Mouse (Mus musculus): ENCODE data around the gene Fgfr2. TPM values are rescaled to one million over a fixed set of nuclear protein-coding genes. Genes with fewer than 3 reads are reported as not detected.

The Fgfr2 gene
- total RNA-seq, 1 experiment from 2014 or later: not detected

DNA sequence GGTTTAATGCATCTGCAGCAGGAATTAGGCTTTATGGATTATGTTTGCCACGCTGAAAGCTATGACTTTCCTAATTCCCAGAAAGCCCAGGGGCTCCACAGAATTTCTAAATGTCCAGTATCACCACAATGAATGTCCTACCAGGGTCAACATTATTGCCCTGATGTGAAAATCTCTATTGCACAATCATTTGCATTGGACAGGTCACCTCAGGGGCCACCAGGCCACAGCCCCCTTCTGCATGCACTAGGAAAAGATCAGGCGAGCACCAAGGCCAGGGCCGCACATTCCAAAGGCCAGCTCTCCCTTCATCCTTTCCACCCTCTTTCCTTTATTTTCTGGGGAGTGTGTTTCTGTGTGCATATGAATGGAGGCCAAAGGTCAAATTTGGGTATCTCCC is 2897.9 kb downstream of the Fgfr2 start:
- no peak for ATAC-seq (replicated peaks in 1 of 2; ENCODE audit: insufficient read depth in 1 of 2, low FRiP score in 2 of 2, low TSS enrichment in 1 of 2, low read depth in 1 of 2, poor library complexity in 2 of 2, severe bottlenecking in 2 of 2)

DNA sequence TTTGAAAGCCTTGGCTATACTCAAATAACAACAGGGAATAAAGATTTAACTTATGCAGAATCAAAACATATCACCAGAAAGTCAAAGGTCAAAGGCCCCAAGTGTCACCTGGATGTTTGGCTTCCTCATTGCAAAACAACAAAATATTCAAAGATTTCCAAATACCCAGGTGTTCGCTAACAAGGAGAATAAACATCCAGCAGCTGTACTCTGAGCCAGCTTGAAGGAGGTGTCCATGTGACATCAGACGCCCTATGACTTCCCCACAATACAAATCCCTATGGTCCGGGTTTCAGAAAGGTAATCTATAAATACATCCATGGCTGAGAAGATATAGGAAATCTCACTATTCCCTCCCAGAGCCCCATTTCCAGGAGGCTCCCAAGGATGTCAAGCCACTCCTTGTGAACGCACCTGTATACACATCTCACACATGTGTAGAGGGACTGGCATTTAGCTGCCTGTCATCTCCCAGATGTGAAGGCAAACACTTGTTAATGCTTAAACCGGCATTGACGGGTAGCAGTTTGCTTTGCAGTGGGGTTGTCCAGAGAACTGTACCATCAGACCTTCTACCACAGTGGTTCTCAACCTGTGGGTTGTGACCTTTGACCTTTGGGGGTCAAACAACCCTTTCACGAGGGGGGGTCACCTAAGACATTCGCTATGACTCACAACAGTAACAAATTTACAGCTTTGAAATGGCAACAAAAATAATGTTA is 2900.4 kb downstream of the Fgfr2 start:
- ATAC-seq (replicated peaks in 1 of 2; ENCODE audit: insufficient read depth in 1 of 2, low FRiP score in 2 of 2, low TSS enrichment in 1 of 2, low read depth in 1 of 2, poor library complexity in 2 of 2, severe bottlenecking in 2 of 2): no peak

DNA sequence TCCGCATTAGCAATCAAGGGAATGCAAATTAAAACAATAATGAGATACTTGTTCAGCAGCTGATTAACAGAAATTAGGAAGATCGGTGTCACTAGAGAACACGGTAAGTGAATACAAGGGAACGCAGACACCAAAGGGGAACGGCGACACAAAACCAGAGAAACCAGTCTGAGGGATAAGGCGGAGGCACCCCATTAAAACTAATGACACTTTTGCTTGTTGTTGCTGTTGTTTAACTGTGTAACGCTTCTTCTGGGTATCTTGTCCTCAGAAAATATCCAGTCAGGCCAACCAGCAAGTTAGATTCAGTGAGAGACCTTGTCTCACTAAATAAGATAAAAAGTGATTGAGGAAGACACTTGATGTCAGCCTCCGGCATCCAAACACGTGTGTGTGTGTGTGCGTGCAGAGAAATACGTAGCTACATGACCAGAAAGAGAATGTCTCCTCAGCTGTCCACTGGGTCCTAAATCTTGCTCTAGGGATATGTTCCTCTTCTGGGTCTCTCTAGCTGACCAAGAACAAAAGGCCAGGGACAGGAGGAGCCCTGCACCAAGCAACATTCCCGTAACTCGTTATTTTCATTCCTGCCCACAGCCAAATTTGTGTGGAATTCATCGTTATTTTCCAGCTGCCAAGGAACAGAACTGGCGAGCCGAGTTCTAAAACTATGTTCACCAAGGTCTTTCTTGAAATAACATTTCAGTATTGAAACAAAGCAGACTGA is 2901.3 kb downstream of the Fgfr2 start:
- ATAC-seq (replicated peaks in 1 of 2; ENCODE audit: insufficient read depth in 1 of 2, low FRiP score in 2 of 2, low TSS enrichment in 1 of 2, low read depth in 1 of 2, poor library complexity in 2 of 2, severe bottlenecking in 2 of 2): no peak

DNA sequence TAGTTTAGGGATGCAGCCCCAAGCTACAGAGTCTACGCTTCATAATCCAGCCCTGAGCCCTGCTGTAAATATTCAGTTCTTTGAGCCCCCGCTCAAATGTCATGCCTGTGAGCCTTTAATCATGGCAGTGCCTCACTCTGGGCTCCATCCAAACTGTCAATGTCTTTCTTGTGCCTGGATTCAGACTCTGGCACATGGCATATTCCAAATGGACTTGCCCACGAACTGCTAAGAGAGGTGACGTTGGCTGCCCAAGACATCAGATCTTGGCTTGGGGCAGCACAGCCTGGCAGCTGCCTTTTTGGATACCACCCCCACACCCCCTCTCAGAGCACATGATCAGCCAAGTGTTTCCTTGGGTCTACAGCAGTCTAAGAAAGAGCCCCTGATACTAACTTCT is 2902.5 kb downstream of the Fgfr2 start:
- ATAC-seq (replicated peaks in 1 of 2; ENCODE audit: insufficient read depth in 1 of 2, low FRiP score in 2 of 2, low TSS enrichment in 1 of 2, low read depth in 1 of 2, poor library complexity in 2 of 2, severe bottlenecking in 2 of 2): no peak

DNA sequence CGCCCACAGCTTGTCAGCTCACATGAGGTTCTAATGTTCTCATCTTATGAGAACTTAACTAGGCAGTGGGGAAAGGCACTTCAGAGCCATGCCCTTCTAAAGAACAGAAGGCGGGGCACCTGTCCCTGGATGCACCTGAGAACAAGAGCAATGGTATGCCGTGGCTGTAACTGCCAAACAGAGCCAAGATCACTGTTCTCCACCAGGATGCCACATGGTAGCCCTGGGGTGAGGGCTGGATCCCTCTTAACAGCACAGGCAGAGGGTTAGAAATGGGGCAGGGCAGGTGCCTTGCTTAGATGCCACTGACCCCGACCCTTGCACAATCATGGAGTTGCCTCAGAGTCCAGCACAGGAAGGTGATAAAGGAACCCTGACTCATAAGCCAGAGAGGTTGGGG is 2903.3 kb downstream of the Fgfr2 start:
- no peak for ATAC-seq (replicated peaks in 1 of 2; ENCODE audit: insufficient read depth in 1 of 2, low FRiP score in 2 of 2, low TSS enrichment in 1 of 2, low read depth in 1 of 2, poor library complexity in 2 of 2, severe bottlenecking in 2 of 2)

DNA sequence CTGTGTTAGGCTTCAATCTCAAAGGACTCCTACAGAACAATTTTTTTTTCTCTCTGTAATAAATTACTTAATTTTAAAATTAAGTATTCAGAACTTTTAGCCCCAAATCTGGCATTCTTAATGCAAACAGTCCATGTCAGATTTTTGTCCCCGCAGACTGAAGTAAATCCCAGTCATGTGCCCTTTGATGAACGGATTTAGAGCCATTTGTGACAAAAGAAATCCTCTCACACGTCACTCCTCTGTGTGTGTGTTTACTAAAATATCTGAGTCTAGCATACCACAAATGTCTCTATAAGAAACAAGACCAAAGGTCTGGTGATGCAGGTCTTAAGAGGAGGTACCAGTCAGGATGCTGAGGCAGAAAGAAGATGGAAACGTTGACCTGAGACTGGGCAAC is 2906.9 kb downstream of the Fgfr2 start:
- ATAC-seq (replicated peaks in 1 of 2; ENCODE audit: insufficient read depth in 1 of 2, low FRiP score in 2 of 2, low TSS enrichment in 1 of 2, low read depth in 1 of 2, poor library complexity in 2 of 2, severe bottlenecking in 2 of 2): no peak

DNA sequence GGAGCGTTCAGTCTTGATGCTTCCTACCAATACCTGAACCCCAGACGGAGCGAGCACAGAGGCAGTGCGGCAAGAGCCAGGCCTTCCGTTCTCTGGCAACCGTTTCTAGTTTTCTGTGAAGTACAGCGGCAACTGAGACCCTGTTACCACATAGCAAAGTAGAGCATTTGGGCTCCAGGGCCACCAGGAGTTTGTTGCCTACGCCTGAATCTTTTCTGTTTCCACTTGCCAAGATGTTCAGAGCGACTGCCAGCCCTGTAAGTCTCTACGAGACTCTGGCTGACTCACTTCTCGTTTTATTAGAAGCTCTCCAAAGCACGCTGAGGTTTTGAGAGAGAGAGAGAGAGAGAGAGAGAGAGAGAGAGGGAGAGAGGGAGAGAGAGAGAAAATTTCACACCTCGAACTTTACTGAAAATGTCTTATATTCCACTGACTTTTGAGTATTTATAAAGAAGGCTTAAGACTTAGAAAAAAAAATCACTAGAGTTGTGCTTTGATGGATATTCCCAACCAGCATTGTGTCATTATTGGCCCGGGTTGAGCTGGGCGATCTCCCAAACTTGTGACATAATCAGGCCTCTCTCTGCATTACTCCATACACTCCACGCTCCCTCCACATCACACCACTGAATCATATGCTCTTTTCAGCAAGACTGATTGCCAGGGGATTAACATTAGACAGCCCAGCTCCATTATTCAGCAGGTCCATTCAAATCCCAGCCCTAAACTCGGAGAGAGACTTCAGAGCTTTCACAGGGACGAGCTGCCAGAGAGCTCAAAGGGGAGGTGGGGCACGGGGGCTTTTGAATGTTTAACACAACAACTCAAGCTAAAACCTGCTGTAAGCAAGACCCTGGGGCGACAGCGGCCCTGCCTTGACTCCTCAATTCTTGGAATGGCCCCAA is 2907.6 kb downstream of the Fgfr2 start:
- no peak for ATAC-seq (replicated peaks in 1 of 2; ENCODE audit: insufficient read depth in 1 of 2, low FRiP score in 2 of 2, low TSS enrichment in 1 of 2, low read depth in 1 of 2, poor library complexity in 2 of 2, severe bottlenecking in 2 of 2)

DNA sequence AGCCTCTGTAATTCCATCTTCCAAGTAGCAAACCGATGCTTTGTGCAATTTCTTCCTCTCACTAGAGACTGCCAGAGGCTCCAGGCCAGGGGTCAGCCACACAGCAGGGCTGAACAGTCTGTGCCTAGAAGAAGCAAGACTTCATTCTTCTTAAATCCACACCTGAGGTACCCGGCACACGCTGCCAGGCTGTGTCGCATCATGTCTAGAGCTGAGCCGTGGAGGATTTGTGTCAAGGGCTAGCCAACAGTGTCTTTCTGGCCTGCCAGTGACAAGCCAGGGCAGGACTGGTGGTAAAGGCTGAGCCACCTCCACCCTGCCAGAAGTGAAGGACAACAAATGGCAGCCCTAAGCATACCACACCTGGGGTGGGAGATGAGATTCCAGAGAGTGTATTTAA is 2910.0 kb downstream of the Fgfr2 start:
- no peak for ATAC-seq (replicated peaks in 1 of 2; ENCODE audit: insufficient read depth in 1 of 2, low FRiP score in 2 of 2, low TSS enrichment in 1 of 2, low read depth in 1 of 2, poor library complexity in 2 of 2, severe bottlenecking in 2 of 2)

DNA sequence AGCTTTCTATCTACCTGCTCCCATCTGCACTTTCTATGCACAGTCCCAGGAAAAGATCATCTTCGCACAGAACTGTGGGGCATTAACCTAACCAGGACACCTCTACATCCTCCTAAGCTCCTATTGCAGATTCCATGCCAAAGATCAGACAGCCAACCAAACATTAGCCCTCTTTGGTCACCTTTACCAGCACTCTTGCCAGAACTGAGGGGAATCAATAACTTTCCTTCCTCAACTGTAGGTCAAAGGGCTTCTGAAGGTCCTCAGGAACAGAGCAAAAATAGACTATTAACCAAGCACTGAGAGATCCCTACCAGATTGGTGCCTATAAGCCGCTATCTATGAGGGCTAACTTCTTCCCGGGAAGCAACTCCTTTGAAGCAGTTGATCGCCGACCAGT is 2911.7 kb downstream of the Fgfr2 start:
- no peak for ATAC-seq (replicated peaks in 1 of 2; ENCODE audit: insufficient read depth in 1 of 2, low FRiP score in 2 of 2, low TSS enrichment in 1 of 2, low read depth in 1 of 2, poor library complexity in 2 of 2, severe bottlenecking in 2 of 2)

DNA sequence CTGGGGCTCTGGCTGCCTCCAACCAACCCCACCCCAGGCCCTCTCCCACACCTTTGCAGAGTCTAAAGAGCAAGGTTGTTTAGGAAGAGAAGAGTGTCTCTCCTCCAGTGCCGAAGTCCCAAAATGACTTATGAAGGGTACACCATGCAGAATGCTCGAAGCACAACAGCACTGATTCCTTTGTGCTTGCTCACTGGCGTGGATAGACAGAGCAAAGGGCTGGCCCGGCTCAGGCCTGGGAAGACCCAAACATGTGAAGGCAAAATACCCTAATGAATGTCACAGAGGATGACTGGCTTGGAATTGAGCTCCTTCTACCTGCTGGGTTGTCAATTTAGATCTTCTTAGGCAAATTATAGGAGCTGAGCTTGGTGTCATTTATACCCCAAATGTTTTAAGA is 2914.5 kb downstream of the Fgfr2 start:
- ATAC-seq (replicated peaks in 1 of 2; ENCODE audit: insufficient read depth in 1 of 2, low FRiP score in 2 of 2, low TSS enrichment in 1 of 2, low read depth in 1 of 2, poor library complexity in 2 of 2, severe bottlenecking in 2 of 2): no peak

DNA sequence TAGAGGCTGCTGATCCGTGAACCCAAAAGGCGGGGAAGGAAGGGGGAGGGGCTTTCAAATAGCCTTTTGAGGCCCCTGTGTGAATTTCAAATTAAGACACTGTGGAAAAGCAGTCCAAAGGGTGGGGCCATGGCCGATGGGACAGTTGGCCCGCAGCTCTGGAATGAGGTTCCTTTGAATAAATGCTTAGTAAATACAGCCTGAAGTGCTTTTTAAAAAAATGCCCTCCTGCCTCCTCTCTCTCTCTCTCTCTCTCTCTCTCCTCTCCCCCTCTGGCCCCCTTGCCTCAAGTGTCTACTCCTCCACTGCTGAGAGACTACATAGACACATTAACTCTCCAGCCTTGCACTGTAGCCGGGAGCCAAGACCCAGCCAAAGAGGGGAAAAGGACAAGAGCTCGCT is 2917.0 kb downstream of the Fgfr2 start:
- no peak for ATAC-seq (replicated peaks in 1 of 2; ENCODE audit: insufficient read depth in 1 of 2, low FRiP score in 2 of 2, low TSS enrichment in 1 of 2, low read depth in 1 of 2, poor library complexity in 2 of 2, severe bottlenecking in 2 of 2)

DNA sequence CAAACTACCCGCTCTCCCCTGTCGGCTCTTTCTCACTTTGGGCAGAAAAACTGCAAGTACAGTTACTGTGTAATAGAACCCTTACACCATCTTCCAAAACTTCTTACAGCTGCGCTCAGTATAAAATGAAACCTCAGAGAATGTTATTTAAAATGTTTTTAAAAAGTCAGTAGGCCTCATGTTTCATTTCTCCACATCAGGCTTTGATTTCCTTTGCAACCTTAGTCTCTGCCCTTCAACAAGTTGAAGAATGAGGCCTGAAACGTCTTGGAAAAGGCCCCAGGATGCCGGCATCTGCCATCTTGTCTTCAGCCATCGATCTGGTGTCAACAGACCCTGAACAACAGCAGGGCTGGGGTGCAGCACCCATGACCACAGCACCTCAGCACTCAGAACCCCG is 2918.0 kb downstream of the Fgfr2 start:
- no peak for ATAC-seq (replicated peaks in 1 of 2; ENCODE audit: insufficient read depth in 1 of 2, low FRiP score in 2 of 2, low TSS enrichment in 1 of 2, low read depth in 1 of 2, poor library complexity in 2 of 2, severe bottlenecking in 2 of 2)

DNA sequence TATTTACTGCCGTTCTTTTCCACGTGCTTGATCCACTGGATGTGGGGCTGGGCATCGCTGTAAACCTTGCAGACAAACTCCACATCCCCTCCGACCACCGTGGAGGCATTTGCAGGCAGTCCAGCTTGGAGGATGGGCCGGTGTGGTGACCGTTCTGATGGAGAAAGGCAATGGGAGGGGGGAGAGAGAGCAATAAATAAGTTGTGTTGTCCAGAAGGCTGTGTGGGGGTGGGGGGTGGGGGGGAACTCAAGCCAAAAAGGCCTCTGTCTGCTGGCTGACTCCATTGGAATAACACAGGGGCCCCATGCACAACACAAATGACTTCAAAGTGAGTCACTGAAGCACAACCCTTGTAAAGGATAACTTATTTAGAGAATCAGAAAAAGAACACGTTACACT is 2922.1 kb downstream of the Fgfr2 start:
- no peak for ATAC-seq (replicated peaks in 1 of 2; ENCODE audit: insufficient read depth in 1 of 2, low FRiP score in 2 of 2, low TSS enrichment in 1 of 2, low read depth in 1 of 2, poor library complexity in 2 of 2, severe bottlenecking in 2 of 2)

DNA sequence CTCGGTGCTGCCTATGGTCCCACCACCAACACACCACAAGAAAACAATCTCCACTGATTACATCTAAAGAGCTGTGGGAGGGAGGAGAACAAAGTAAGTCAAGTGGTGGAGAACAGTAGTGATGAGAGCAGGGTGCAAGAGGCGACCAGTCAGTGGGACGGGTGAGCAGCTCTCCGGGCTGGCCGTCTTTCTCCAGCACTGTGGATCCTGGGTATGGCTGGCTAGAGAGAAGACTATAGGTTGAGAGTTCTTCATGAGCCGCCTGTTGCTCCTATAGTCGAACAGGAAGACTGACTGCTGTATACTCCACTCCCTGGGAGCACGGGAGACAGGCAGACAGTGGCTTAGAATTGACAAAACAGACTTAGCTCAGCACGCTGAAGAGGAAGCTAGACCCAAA is 2923.2 kb downstream of the Fgfr2 start:
- ATAC-seq (replicated peaks in 1 of 2; ENCODE audit: insufficient read depth in 1 of 2, low FRiP score in 2 of 2, low TSS enrichment in 1 of 2, low read depth in 1 of 2, poor library complexity in 2 of 2, severe bottlenecking in 2 of 2): no peak

DNA sequence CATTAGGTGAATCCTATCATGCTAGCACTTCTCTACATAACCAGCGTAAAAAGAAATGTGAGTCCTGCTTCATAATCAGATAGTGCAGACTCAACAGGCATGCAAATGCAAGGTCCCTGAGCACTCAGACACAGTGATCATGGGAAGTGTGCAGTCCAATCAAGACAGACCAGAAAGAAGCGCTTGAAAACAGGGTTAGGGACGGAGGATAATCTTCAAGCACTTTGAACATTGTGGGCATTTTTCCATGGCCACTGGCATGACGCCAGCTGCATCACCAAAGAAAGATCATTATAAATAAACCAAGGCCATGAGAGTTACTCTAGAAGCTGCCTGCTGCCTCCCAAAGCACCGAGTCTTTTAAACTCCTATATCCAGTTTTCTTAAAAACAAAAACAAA is 2923.8 kb downstream of the Fgfr2 start:
- no peak for ATAC-seq (replicated peaks in 1 of 2; ENCODE audit: insufficient read depth in 1 of 2, low FRiP score in 2 of 2, low TSS enrichment in 1 of 2, low read depth in 1 of 2, poor library complexity in 2 of 2, severe bottlenecking in 2 of 2)

DNA sequence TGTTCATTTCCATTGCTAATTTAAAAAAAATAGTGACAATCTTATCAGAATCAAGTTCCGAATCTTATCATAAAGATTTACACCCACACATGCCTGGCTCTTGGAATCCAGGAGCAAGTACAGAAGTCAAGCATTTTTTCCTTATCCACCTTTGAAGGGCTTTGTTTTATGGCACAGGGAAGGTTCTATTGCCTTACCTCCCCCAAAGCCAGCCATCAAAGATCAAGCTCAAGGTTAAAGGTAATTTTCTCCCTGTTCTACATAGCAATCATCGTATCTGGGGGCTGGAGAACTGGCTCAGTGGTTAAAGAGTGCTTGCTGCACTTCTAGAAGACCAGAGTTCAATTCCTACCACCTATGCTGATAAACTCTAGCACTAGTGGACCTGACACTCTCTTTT is 2928.1 kb downstream of the Fgfr2 start:
- no peak for ATAC-seq (replicated peaks in 1 of 2; ENCODE audit: insufficient read depth in 1 of 2, low FRiP score in 2 of 2, low TSS enrichment in 1 of 2, low read depth in 1 of 2, poor library complexity in 2 of 2, severe bottlenecking in 2 of 2)

DNA sequence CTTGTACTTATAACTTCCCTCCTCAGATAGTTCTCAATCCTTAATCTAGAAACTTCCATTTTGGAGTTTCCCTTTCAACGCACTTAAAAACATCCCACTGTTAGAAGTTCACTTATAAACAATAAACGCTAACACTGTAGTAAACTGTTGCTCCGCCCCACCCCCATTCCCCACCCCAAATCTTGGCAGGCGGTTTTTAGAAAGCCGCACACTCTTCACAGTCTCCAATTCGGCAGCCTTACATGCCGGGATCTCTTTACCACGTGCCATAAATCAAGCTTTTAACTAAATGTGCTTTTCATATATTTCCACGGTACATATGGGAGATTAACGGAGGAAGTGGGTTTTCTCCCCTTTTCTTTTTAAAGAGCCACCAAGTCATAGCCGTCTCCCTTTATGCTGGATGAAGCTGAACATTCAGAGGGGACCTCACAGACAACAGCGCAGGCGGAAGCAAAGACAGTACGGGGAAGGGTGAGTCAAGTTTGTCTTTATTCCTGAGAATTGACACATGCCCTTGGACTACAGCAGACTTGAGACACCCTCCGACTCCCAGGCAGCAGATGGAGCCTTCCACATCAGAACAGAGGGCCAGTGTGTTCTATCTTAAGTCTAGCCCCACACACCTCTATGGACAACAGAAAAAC is 2932.7 kb downstream of the Fgfr2 start:
- no peak for ATAC-seq (replicated peaks in 1 of 2; ENCODE audit: insufficient read depth in 1 of 2, low FRiP score in 2 of 2, low TSS enrichment in 1 of 2, low read depth in 1 of 2, poor library complexity in 2 of 2, severe bottlenecking in 2 of 2)

DNA sequence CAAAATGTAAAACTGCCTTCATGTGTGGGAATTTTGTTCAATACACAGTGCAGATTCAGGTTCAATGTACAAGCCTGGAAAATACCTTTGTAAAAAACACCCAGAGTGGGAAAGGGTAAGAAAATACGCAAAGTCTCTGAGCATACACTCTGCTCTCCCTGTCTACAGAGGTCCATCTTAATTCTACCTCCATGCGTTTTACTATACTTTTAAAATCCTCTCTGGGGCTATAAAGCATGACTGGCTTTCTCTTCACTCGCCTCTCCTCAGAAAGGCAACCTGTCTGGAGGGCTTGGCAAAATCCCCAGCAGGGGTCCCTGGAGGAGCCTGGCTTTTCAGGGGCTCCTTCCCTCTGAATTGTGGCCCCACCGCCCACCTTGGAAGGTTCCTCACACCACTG is 2933.2 kb downstream of the Fgfr2 start:
- ATAC-seq (replicated peaks in 1 of 2; ENCODE audit: insufficient read depth in 1 of 2, low FRiP score in 2 of 2, low TSS enrichment in 1 of 2, low read depth in 1 of 2, poor library complexity in 2 of 2, severe bottlenecking in 2 of 2): no peak

Measured in hematopoietic stem cell, adult 5-6 weeks (primary cell).